Mouse (Mus musculus) small intestine, adult 2 months (tissue): Measurements from ENCODE around the gene Wbp2nl.

ENCODE experiments used
- CTCF ChIP-seq: fragments of 200-500 bp; IDR thresholded peaks from 2 replicates; pipeline ENCODE4 v1.5.1; 2012; ENCODE audit warnings: low read depth, mild to moderate bottlenecking, control low read depth, inconsistent platforms, low read length, moderate library complexity, mixed read lengths; ENCODE audit not compliant: insufficient replicate concordance, insufficient read length; ENCODE audit errors: extremely low read depth
- POLR2A ChIP-seq: fragments of 200-500 bp; IDR thresholded peaks from 2 replicates; pipeline ENCODE4 v1.6.1; 2012; ENCODE audit warnings: low read depth, mild to moderate bottlenecking, control low read depth, inconsistent platforms, low read length, moderate library complexity

GRCm38 (mm10) chr15:82259510-82259909, 39.2 kb upstream of the Wbp2nl start:
- TF ChIP-seq CTCF (peak; percentile 86), POLR2A (no peak)
